Mouse (Mus musculus) hindbrain, embryonic 13.5 days (tissue): ENCODE measurements around the gene Celf6. TPM values are rescaled to one million over a fixed set of nuclear protein-coding genes. Genes with fewer than 3 reads are reported as not detected.

Experiments
- ATAC-seq: fragments of 200-750 bp; cut with Nextera tagmentation; 2 replicates; pipeline ENCODE4 v1.8.0; 2017; ENCODE audit warnings: moderate TSS enrichment; ENCODE audit not compliant: low FRiP score
- H3K27ac ChIP-seq: fragments of 300-500 bp; sonication (generic); 2 replicates; pipeline ENCODE4 v1.5.1; 2015; ENCODE audit warnings: inconsistent platforms, mild to moderate bottlenecking, moderate library complexity
- H3K27me3 ChIP-seq: fragments of 300-500 bp; sonication (generic); 2 replicates; pipeline ENCODE4 v1.6.1; 2015; ENCODE audit warnings: mild to moderate bottlenecking, inconsistent platforms
- H3K36me3 ChIP-seq: fragments of 300-500 bp; sonication (generic); 2 replicates; pipeline ENCODE4 v1.6.1; 2015; ENCODE audit warnings: mild to moderate bottlenecking, inconsistent platforms
- H3K4me1 ChIP-seq: fragments of 300-500 bp; sonication (generic); replicated peaks from 2 replicates; pipeline ENCODE4 v1.6.1; 2015; ENCODE audit warnings: inconsistent platforms
- H3K4me2 ChIP-seq: fragments of 300-500 bp; sonication (generic); 2 replicates; pipeline ENCODE4 v1.6.1; 2015; ENCODE audit warnings: inconsistent platforms, mild to moderate bottlenecking, moderate library complexity
- H3K4me3 ChIP-seq: fragments of 300-500 bp; sonication (generic); 2 replicates; pipeline ENCODE4 v1.5.1; 2015; ENCODE audit warnings: mild to moderate bottlenecking, inconsistent platforms
- H3K9ac ChIP-seq: fragments of 300-500 bp; sonication (generic); 2 replicates; pipeline ENCODE4 v1.6.1; 2015; ENCODE audit warnings: mild to moderate bottlenecking, inconsistent platforms
- H3K9me3 ChIP-seq: fragments of 300-500 bp; sonication (generic); 2 replicates; pipeline ENCODE4 v1.6.1; 2016; ENCODE audit warnings: inconsistent platforms
- WGBS: fragments of 180-500 bp; shearing (Covaris S2); methylation state at CpG from one replicate; pipeline ENCODE4 v1.1.7; 2015; 5-methylcytosine and 5-hydroxymethylcytosine counted together
- polyA plus RNA-seq: library from polyadenylated mRNA; unstranded; fragments of >200 nt; fragmentation: Nextera tagmentation; extraction: Ambion mirVana; gene quantifications from 2 replicates; pipeline ENCODE4 v1.2.1, GENCODE M21; 2015

Celf6 gene
- polyA plus RNA-seq, 1 experiment from 2014 or later = 35.4 TPM

- Histone ChIP-seq H3K9me3 (no peaks in the 10 kb centered on the region), H3K9ac (no peak overlapping the region), H3K4me1 (peaks cover 39% of the 10 kb centered on the region), H3K36me3 (peaks cover 5% of the 10 kb centered on the region; the same call in 1 of the 2 replicates), H3K4me3 (peak overlapping the region; percentile 17; the same call in 1 of the 2 replicates), H3K4me2 (peak overlapping the region; percentile 44), H3K27me3 (peaks cover 22% of the 10 kb centered on the region), H3K27ac (peak overlapping the region; percentile 87)
- WGBS = 24% methylated on average over 12 of the region's 12 CpGs
- ATAC-seq = peak; percentile 75
These were observed 11.3 kb downstream of the Celf6 start for GRCm38 (mm10) chr9:59588710-59589671.

GRCm38 (mm10) chr9:59589703-59590439 is 12.2 kb downstream of the Celf6 start:
- no peak for ATAC-seq
- peaks cover 36% of the 10 kb centered on the region for H3K4me1 ChIP-seq
- peaks cover 5% of the 10 kb centered on the region; the same call in 1 of the 2 replicates for H3K36me3 ChIP-seq
- H3K9ac ChIP-seq = no peak overlapping the region
- H3K4me3 ChIP-seq = no peak overlapping the region
- no peaks in the 10 kb centered on the region for H3K9me3 ChIP-seq
- peak overlapping the region; percentile 44 for H3K4me2 ChIP-seq
- H3K27me3 ChIP-seq = peaks cover 22% of the 10 kb centered on the region
- H3K27ac ChIP-seq = 0 out of 2 replicates have a peak overlapping the region, but pooled peaks have one; percentile 12
- WGBS = 82% methylated on average over 10 of the region's 10 CpGs

GRCm38 (mm10) chr9:59601661-59602060 is 23.9 kb downstream of the Celf6 start:
- H3K9me3 ChIP-seq = no peaks in the 10 kb centered on the region
- H3K27me3 ChIP-seq = peaks cover 20% of the 10 kb centered on the region
- no peak overlapping the region for H3K9ac ChIP-seq
- no peak overlapping the region for H3K27ac ChIP-seq
- peaks cover 27% of the 10 kb centered on the region for H3K36me3 ChIP-seq
- ATAC-seq = no peak
- no peak overlapping the region for H3K4me3 ChIP-seq
- H3K4me2 ChIP-seq = no peak overlapping the region
- H3K4me1 ChIP-seq = no peaks in the 10 kb centered on the region
- WGBS = 82% methylated on average over 8 of the region's 8 CpGs

GRCm38 (mm10) chr9:59605967-59606366 is 28.2 kb downstream of the Celf6 start:
- no peak overlapping the region for H3K4me2 ChIP-seq
- peaks cover 20% of the 10 kb centered on the region for H3K27me3 ChIP-seq
- H3K9ac ChIP-seq = no peak overlapping the region
- whole genome bisulfite sequencing = 65% methylated on average over 6 of the region's 6 CpGs
- ATAC-seq = no peak
- H3K36me3 ChIP-seq = peaks cover 35% of the 10 kb centered on the region
- no peak overlapping the region for H3K4me3 ChIP-seq
- H3K9me3 ChIP-seq = no peaks in the 10 kb centered on the region
- H3K4me1 ChIP-seq = no peaks in the 10 kb centered on the region
- H3K27ac ChIP-seq = no peak overlapping the region

- no peaks in the 10 kb centered on the region for H3K9me3 ChIP-seq
- H3K4me1 ChIP-seq = no peaks in the 10 kb centered on the region
- no peak overlapping the region; the same call in 1 of the 2 replicates for H3K9ac ChIP-seq
- no peak overlapping the region for H3K4me2 ChIP-seq
- peaks cover 12% of the 10 kb centered on the region for H3K36me3 ChIP-seq
- H3K4me3 ChIP-seq = no peak overlapping the region
- 89% methylated on average over 2 of the region's 2 CpGs for whole genome bisulfite sequencing
- no peak for ATAC-seq
- H3K27me3 ChIP-seq = no peaks in the 10 kb centered on the region
- no peak overlapping the region for H3K27ac ChIP-seq
These were observed 33.2 kb downstream of the Celf6 start for GRCm38 (mm10) chr9:59610950-59611349.

GRCm38 (mm10) chr9:59615797-59616196 is 38.1 kb downstream of the Celf6 start:
- Histone ChIP-seq H3K27ac (no peak overlapping the region), H3K4me1 (peaks cover 36% of the 10 kb centered on the region), H3K4me2 (no peak overlapping the region), H3K9me3 (no peaks in the 10 kb centered on the region), H3K4me3 (no peak overlapping the region), H3K36me3 (no peaks in the 10 kb centered on the region), H3K27me3 (no peaks in the 10 kb centered on the region), H3K9ac (no peak overlapping the region)
- ATAC-seq = no peak
- WGBS = 90% methylated on average over 2 of the region's 2 CpGs

- peak; percentile 98 for ATAC-seq
- Histone ChIP-seq H3K36me3 (no peaks in the 10 kb centered on the region), H3K4me2 (peak within 1 kb of the TSS; percentile 69), H3K9me3 (no peaks in the 10 kb centered on the region), H3K27me3 (no peaks in the 10 kb centered on the region), H3K9ac (peak within 1 kb of the TSS; percentile 93), H3K27ac (peak within 1 kb of the TSS; percentile 95), H3K4me3 (peak within 1 kb of the TSS; percentile 95), H3K4me1 (peaks cover 37% of the 10 kb centered on the region)
- WGBS = 1% methylated on average over 34 of the region's 36 CpGs
These were observed 39.0 kb downstream of the Celf6 start, which contains the start of gene Parp6 for GRCm38 (mm10) chr9:59616622-59617306. Gene Parp6 (plus strand): TSS chr9:59617284.

- H3K4me1 ChIP-seq = peaks cover 37% of the 10 kb centered on the region
- peak overlapping the region; percentile 69 for H3K4me2 ChIP-seq
- H3K27me3 ChIP-seq = no peaks in the 10 kb centered on the region
- peaks cover 7% of the 10 kb centered on the region for H3K36me3 ChIP-seq
- WGBS = under 1% methylated on average over 34 of the region's 58 CpGs
- peak; percentile 93; the same call in 1 of the 2 replicates for ATAC-seq
- peak overlapping the region; percentile 95 for H3K4me3 ChIP-seq
- peak overlapping the region; percentile 93 for H3K9ac ChIP-seq
- H3K9me3 ChIP-seq = no peaks in the 10 kb centered on the region
- H3K27ac ChIP-seq = peak overlapping the region; percentile 95
These were observed 39.7 kb downstream of the Celf6 start for GRCm38 (mm10) chr9:59617307-59617973.

- no peak overlapping the region for H3K4me3 ChIP-seq
- H3K9me3 ChIP-seq = no peaks in the 10 kb centered on the region
- ATAC-seq = no peak
- H3K27ac ChIP-seq = no peak overlapping the region
- H3K36me3 ChIP-seq = peaks cover 84% of the 10 kb centered on the region
- H3K4me1 ChIP-seq = no peaks in the 10 kb centered on the region
- 91% methylated on average over 1 of the region's 1 CpGs for WGBS
- no peak overlapping the region for H3K4me2 ChIP-seq
- H3K9ac ChIP-seq = no peak overlapping the region
- H3K27me3 ChIP-seq = no peaks in the 10 kb centered on the region
These were observed 60.7 kb downstream of the Celf6 start for GRCm38 (mm10) chr9:59638372-59638771.

- 91% methylated on average over 4 of the region's 4 CpGs for WGBS
- Histone ChIP-seq H3K4me3 (no peak overlapping the region), H3K4me1 (no peaks in the 10 kb centered on the region), H3K4me2 (no peak overlapping the region), H3K9ac (no peak overlapping the region), H3K9me3 (no peaks in the 10 kb centered on the region), H3K27me3 (no peaks in the 10 kb centered on the region), H3K36me3 (peaks cover 82% of the 10 kb centered on the region), H3K27ac (no peak overlapping the region)
- no peak for ATAC-seq
These were observed 62.2 kb downstream of the Celf6 start for GRCm38 (mm10) chr9:59639936-59640335.

- H3K27me3 ChIP-seq = no peaks in the 10 kb centered on the region
- no peak for ATAC-seq
- H3K27ac ChIP-seq = no peak overlapping the region
- H3K9me3 ChIP-seq = no peaks in the 10 kb centered on the region
- no peak overlapping the region for H3K4me3 ChIP-seq
- WGBS = 90% methylated on average over 2 of the region's 2 CpGs
- no peaks in the 10 kb centered on the region for H3K4me1 ChIP-seq
- peaks cover 76% of the 10 kb centered on the region for H3K36me3 ChIP-seq
- H3K4me2 ChIP-seq = no peak overlapping the region
- no peak overlapping the region for H3K9ac ChIP-seq
These were observed 63.6 kb downstream of the Celf6 start for GRCm38 (mm10) chr9:59641320-59641719.
